Mouse (Mus musculus) hindbrain, embryonic 12.5 days (tissue): ENCODE data around the gene Gtf2i. TPM values are rescaled to one million over a fixed set of nuclear protein-coding genes. Genes with fewer than 3 reads are reported as not detected.

Experiments
- ATAC-seq: fragments of 200-750 bp; cut with Nextera tagmentation; 2 replicates; pipeline ENCODE4 v1.8.0; 2017; ENCODE audit warnings: moderate TSS enrichment; ENCODE audit not compliant: low FRiP score
- H3K27ac ChIP-seq: fragments of 300-500 bp; sonication (generic); 2 replicates; pipeline ENCODE4 v1.5.1; 2016; ENCODE audit warnings: mild to moderate bottlenecking
- H3K27me3 ChIP-seq: fragments of 300-500 bp; sonication (generic); 2 replicates; pipeline ENCODE4 v1.6.1; 2016; ENCODE audit warnings: mild to moderate bottlenecking
- H3K36me3 ChIP-seq: fragments of 300-500 bp; sonication (generic); 2 replicates; pipeline ENCODE4 v1.6.1; 2016; ENCODE audit warnings: mild to moderate bottlenecking
- H3K4me1 ChIP-seq: fragments of 300-500 bp; sonication (generic); 2 replicates; pipeline ENCODE4 v1.6.1; 2016
- H3K4me2 ChIP-seq: fragments of 300-500 bp; sonication (generic); replicated peaks from 2 replicates; pipeline ENCODE4 v1.6.1; 2016; ENCODE audit warnings: mild to moderate bottlenecking
- H3K4me3 ChIP-seq: fragments of 300-500 bp; sonication (generic); 2 replicates; pipeline ENCODE4 v1.5.1; 2016; ENCODE audit warnings: mild to moderate bottlenecking
- H3K9ac ChIP-seq: fragments of 300-500 bp; sonication (generic); 2 replicates; pipeline ENCODE4 v1.6.1; 2016; ENCODE audit warnings: mild to moderate bottlenecking, moderate library complexity
- H3K9me3 ChIP-seq: fragments of 300-500 bp; sonication (generic); replicated peaks from 2 replicates; pipeline ENCODE4 v1.6.1; 2016; ENCODE audit warnings: mild to moderate bottlenecking
- WGBS: fragments of 180-500 bp; shearing (Covaris S2); methylation state at CpG from one replicate; pipeline ENCODE4 v1.1.7; 2016; 5-methylcytosine and 5-hydroxymethylcytosine counted together
- polyA plus RNA-seq: library from polyadenylated mRNA; unstranded; fragments of >200 nt; fragmentation: Nextera tagmentation; extraction: Ambion mirVana; gene quantifications from 2 replicates; pipeline ENCODE4 v1.2.1, GENCODE M21; 2016

Gtf2i gene
- polyA plus RNA-seq, 1 experiment from 2014 or later = 242 TPM

GRCm38 (mm10) chr5:134291096-134291495 lies 23.5 kb downstream of the Gtf2i start:
- WGBS = 95% methylated on average over 6 of the region's 6 CpGs

GRCm38 (mm10) chr5:134289935-134290560 lies 24.5 kb downstream of the Gtf2i start:
- peaks cover 94% of the 10 kb centered on the region for H3K36me3 ChIP-seq
- WGBS = 91% methylated on average over 12 of the region's 12 CpGs
- no peaks in the 10 kb centered on the region for H3K27me3 ChIP-seq
- H3K9me3 ChIP-seq = no peaks in the 10 kb centered on the region
- ATAC-seq = no peak
- no peak overlapping the region for H3K4me3 ChIP-seq
- no peak overlapping the region for H3K9ac ChIP-seq
- H3K27ac ChIP-seq = no peak overlapping the region
- no peaks in the 10 kb centered on the region for H3K4me1 ChIP-seq
- H3K4me2 ChIP-seq = no peak overlapping the region

More at GRCm38 (mm10) chr5:134291096-134291495, 23.5 kb downstream of the Gtf2i start:
- no peaks in the 10 kb centered on the region for H3K27me3 ChIP-seq
- ATAC-seq = no peak
- H3K4me3 ChIP-seq = no peak overlapping the region
- no peak overlapping the region for H3K9ac ChIP-seq
- H3K4me2 ChIP-seq = no peak overlapping the region
- H3K36me3 ChIP-seq = peaks cover 89% of the 10 kb centered on the region
- no peaks in the 10 kb centered on the region for H3K4me1 ChIP-seq
- no peak overlapping the region for H3K27ac ChIP-seq
- no peaks in the 10 kb centered on the region for H3K9me3 ChIP-seq

- 95% methylated on average over 3 of the region's 3 CpGs for WGBS
- no peak overlapping the region for H3K9ac ChIP-seq
- peaks cover 99% of the 10 kb centered on the region for H3K36me3 ChIP-seq
- no peaks in the 10 kb centered on the region for H3K4me1 ChIP-seq
- H3K9me3 ChIP-seq = no peaks in the 10 kb centered on the region
- H3K4me3 ChIP-seq = no peak overlapping the region
- no peaks in the 10 kb centered on the region for H3K27me3 ChIP-seq
- no peak overlapping the region for H3K27ac ChIP-seq
- no peak overlapping the region for H3K4me2 ChIP-seq
- ATAC-seq = no peak
These were observed 26.5 kb downstream of the Gtf2i start for GRCm38 (mm10) chr5:134288071-134288470.

- no peak for ATAC-seq
- Histone ChIP-seq H3K9me3 (no peaks in the 10 kb centered on the region), H3K9ac (no peak overlapping the region), H3K4me1 (no peaks in the 10 kb centered on the region), H3K36me3 (peaks cover 94% of the 10 kb centered on the region), H3K27ac (no peak overlapping the region), H3K27me3 (no peaks in the 10 kb centered on the region), H3K4me2 (no peak overlapping the region), H3K4me3 (no peak overlapping the region)
- WGBS = 92% methylated on average over 12 of the region's 12 CpGs
These were observed 29.6 kb downstream of the Gtf2i start for GRCm38 (mm10) chr5:134284921-134285320.

GRCm38 (mm10) chr5:134282603-134283002 lies 32.0 kb downstream of the Gtf2i start:
- H3K9ac ChIP-seq = no peak overlapping the region
- no peak overlapping the region for H3K4me2 ChIP-seq
- no peaks in the 10 kb centered on the region for H3K4me1 ChIP-seq
- WGBS = 88% methylated on average over 9 of the region's 9 CpGs
- H3K4me3 ChIP-seq = no peak overlapping the region
- H3K27me3 ChIP-seq = no peaks in the 10 kb centered on the region
- H3K9me3 ChIP-seq = no peaks in the 10 kb centered on the region
- no peak overlapping the region for H3K27ac ChIP-seq
- no peak for ATAC-seq
- peaks cover 95% of the 10 kb centered on the region for H3K36me3 ChIP-seq

GRCm38 (mm10) chr5:134282076-134282475 lies 32.5 kb downstream of the Gtf2i start:
- Histone ChIP-seq H3K9me3 (no peaks in the 10 kb centered on the region), H3K4me3 (no peak overlapping the region), H3K27me3 (no peaks in the 10 kb centered on the region), H3K9ac (no peak overlapping the region), H3K27ac (no peak overlapping the region), H3K4me1 (no peaks in the 10 kb centered on the region), H3K4me2 (no peak overlapping the region), H3K36me3 (peaks cover 95% of the 10 kb centered on the region)
- 81% methylated on average over 3 of the region's 3 CpGs for WGBS
- ATAC-seq = no peak

GRCm38 (mm10) chr5:134279371-134279770 lies 35.2 kb downstream of the Gtf2i start:
- Histone ChIP-seq H3K4me2 (no peak overlapping the region), H3K4me3 (no peak overlapping the region), H3K27ac (no peak overlapping the region), H3K9me3 (no peaks in the 10 kb centered on the region), H3K36me3 (peaks cover 90% of the 10 kb centered on the region), H3K4me1 (no peaks in the 10 kb centered on the region), H3K27me3 (no peaks in the 10 kb centered on the region), H3K9ac (no peak overlapping the region)
- WGBS = 91% methylated on average over 7 of the region's 7 CpGs
- no peak for ATAC-seq

GRCm38 (mm10) chr5:134277109-134277508 lies 37.5 kb downstream of the Gtf2i start:
- 92% methylated on average over 4 of the region's 4 CpGs for WGBS
- H3K36me3 ChIP-seq = peaks cover 90% of the 10 kb centered on the region
- no peak overlapping the region for H3K4me2 ChIP-seq
- H3K9me3 ChIP-seq = no peaks in the 10 kb centered on the region
- no peaks in the 10 kb centered on the region for H3K4me1 ChIP-seq
- ATAC-seq = no peak
- H3K27ac ChIP-seq = no peak overlapping the region
- no peak overlapping the region for H3K9ac ChIP-seq
- H3K27me3 ChIP-seq = no peaks in the 10 kb centered on the region
- H3K4me3 ChIP-seq = no peak overlapping the region

GRCm38 (mm10) chr5:134275556-134275955 lies 39.0 kb downstream of the Gtf2i start:
- Histone ChIP-seq H3K36me3 (peaks cover 95% of the 10 kb centered on the region), H3K4me3 (no peak overlapping the region), H3K9ac (no peak overlapping the region), H3K27me3 (no peaks in the 10 kb centered on the region), H3K4me1 (no peaks in the 10 kb centered on the region), H3K9me3 (no peaks in the 10 kb centered on the region), H3K4me2 (no peak overlapping the region), H3K27ac (no peak overlapping the region)
- WGBS = 88% methylated on average over 10 of the region's 10 CpGs
- no peak for ATAC-seq

GRCm38 (mm10) chr5:134275021-134275420 lies 39.5 kb downstream of the Gtf2i start:
- no peaks in the 10 kb centered on the region for H3K27me3 ChIP-seq
- ATAC-seq = no peak
- no peak overlapping the region for H3K4me3 ChIP-seq
- 92% methylated on average over 11 of the region's 11 CpGs for WGBS
- H3K9me3 ChIP-seq = no peaks in the 10 kb centered on the region
- no peak overlapping the region for H3K9ac ChIP-seq
- H3K4me2 ChIP-seq = no peak overlapping the region
- no peak overlapping the region for H3K27ac ChIP-seq
- no peaks in the 10 kb centered on the region for H3K4me1 ChIP-seq
- H3K36me3 ChIP-seq = peaks cover 94% of the 10 kb centered on the region

GRCm38 (mm10) chr5:134273761-134274160 lies 40.8 kb downstream of the Gtf2i start:
- Histone ChIP-seq H3K4me3 (no peak overlapping the region), H3K9ac (no peak overlapping the region), H3K27me3 (no peaks in the 10 kb centered on the region), H3K4me1 (no peaks in the 10 kb centered on the region), H3K9me3 (no peaks in the 10 kb centered on the region), H3K27ac (no peak overlapping the region), H3K36me3 (peaks cover 92% of the 10 kb centered on the region), H3K4me2 (no peak overlapping the region)
- ATAC-seq = no peak
- WGBS = 91% methylated on average over 8 of the region's 8 CpGs

GRCm38 (mm10) chr5:134272761-134273160 lies 41.8 kb downstream of the Gtf2i start:
- H3K27ac ChIP-seq = no peak overlapping the region
- no peak overlapping the region for H3K9ac ChIP-seq
- no peaks in the 10 kb centered on the region for H3K4me1 ChIP-seq
- no peak overlapping the region for H3K4me3 ChIP-seq
- no peak overlapping the region for H3K4me2 ChIP-seq
- H3K36me3 ChIP-seq = peaks cover 92% of the 10 kb centered on the region
- H3K9me3 ChIP-seq = no peaks in the 10 kb centered on the region
- no peaks in the 10 kb centered on the region for H3K27me3 ChIP-seq
- 86% methylated on average over 11 of the region's 11 CpGs for WGBS
- no peak for ATAC-seq

GRCm38 (mm10) chr5:134271421-134271820 lies 43.1 kb downstream of the Gtf2i start:
- H3K9ac ChIP-seq = no peak overlapping the region
- no peak overlapping the region for H3K27ac ChIP-seq
- H3K9me3 ChIP-seq = no peaks in the 10 kb centered on the region
- no peak overlapping the region for H3K4me3 ChIP-seq
- ATAC-seq = no peak
- no peaks in the 10 kb centered on the region for H3K27me3 ChIP-seq
- H3K4me2 ChIP-seq = no peak overlapping the region
- peaks cover 92% of the 10 kb centered on the region for H3K36me3 ChIP-seq
- 92% methylated on average over 11 of the region's 11 CpGs for WGBS
- H3K4me1 ChIP-seq = no peaks in the 10 kb centered on the region
